Mouse (Mus musculus) thymus, adult 2 months (tissue): Measurements from ENCODE around the gene Lrrc8a.

Experiments
- CTCF ChIP-seq: fragments of 200-500 bp; IDR thresholded peaks from 2 replicates; pipeline ENCODE4 v1.5.1; 2012; ENCODE audit warnings: mild to moderate bottlenecking, control low read depth, low read length, moderate library complexity, borderline replicate concordance; ENCODE audit not compliant: control insufficient read depth, poor library complexity, insufficient read depth; ENCODE audit errors: extremely low read depth
- POLR2A ChIP-seq: fragments of 200-500 bp; IDR thresholded peaks from 2 replicates; pipeline ENCODE4 v1.6.1; 2012; ENCODE audit warnings: mild to moderate bottlenecking, low read length, control low read depth, moderate library complexity; ENCODE audit not compliant: control insufficient read depth, poor library complexity, insufficient read depth; ENCODE audit errors: extremely low read depth

- TF ChIP-seq CTCF: no peak
- no peak for TF ChIP-seq POLR2A
Measured at GRCm38 (mm10) chr2:30265767-30266253, 28.3 kb downstream of the Lrrc8a start, which contains the start of gene Phyhd1.
